Mouse (Mus musculus) thymus, postnatal 14 days (tissue): Measurements from ENCODE around the gene Slc9a9.
"Not testable (repeated sequence)": the region's sequence is repeated elsewhere in the genome, so short reads cannot be mapped to it uniquely, and the experiment has no call there.

ENCODE experiments used
- DNase-seq: peaks from one replicate; pipeline ENCODE4 v3.0.0; 2021

Gene Slc9a9

GRCm38 (mm10) chr9:94669791-94670577 is at the start of gene Slc9a9:
Gene Slc9a9 (plus strand): TSS chr9:94669909.
- peak; percentile 72 for DNase-seq

GRCm38 (mm10) chr9:94620342-94620741 is 49.4 kb upstream of the Slc9a9 start:
- DNase-seq: no peak

- DNase-seq: peak; percentile 49
Observed at GRCm38 (mm10) chr9:94620846-94621245, 48.9 kb upstream of the Slc9a9 start.

- peak; percentile 37 for DNase-seq
Observed at GRCm38 (mm10) chr9:94621902-94622301, 47.8 kb upstream of the Slc9a9 start.

GRCm38 (mm10) chr9:94626737-94627136 is 43.0 kb upstream of the Slc9a9 start:
- DNase-seq: no peak

- DNase-seq: no peak
Observed at GRCm38 (mm10) chr9:94628948-94629347, 40.8 kb upstream of the Slc9a9 start.

- not testable (repeated sequence) for DNase-seq
Observed at GRCm38 (mm10) chr9:94634275-94634674, 35.4 kb upstream of the Slc9a9 start.

- DNase-seq: no peak
Observed at GRCm38 (mm10) chr9:94645631-94646030, 24.1 kb upstream of the Slc9a9 start.

- no peak for DNase-seq
Observed at GRCm38 (mm10) chr9:94647425-94647824, 22.3 kb upstream of the Slc9a9 start.

- no peak for DNase-seq
Observed at GRCm38 (mm10) chr9:94649991-94650390, 19.7 kb upstream of the Slc9a9 start.

- no peak for DNase-seq
Observed at GRCm38 (mm10) chr9:94653198-94653597, 16.5 kb upstream of the Slc9a9 start.

- DNase-seq: no peak
Observed at GRCm38 (mm10) chr9:94653827-94654226, 15.9 kb upstream of the Slc9a9 start.

- no peak for DNase-seq
Observed at GRCm38 (mm10) chr9:94656265-94656664, 13.4 kb upstream of the Slc9a9 start.

- peak; percentile 43 for DNase-seq
Observed at GRCm38 (mm10) chr9:94659401-94660152, 10.1 kb upstream of the Slc9a9 start.

GRCm38 (mm10) chr9:94661768-94662167 is 7.9 kb upstream of the Slc9a9 start:
- no peak for DNase-seq

- DNase-seq: no peak
Observed at GRCm38 (mm10) chr9:94665248-94665647, 4.5 kb upstream of the Slc9a9 start.

- DNase-seq: peak; percentile 80
Observed at GRCm38 (mm10) chr9:94668589-94668988, 1.1 kb upstream of the Slc9a9 start.

- no peak for DNase-seq
Observed at GRCm38 (mm10) chr9:94670704-94671103, 995 bp downstream of the Slc9a9 start.

GRCm38 (mm10) chr9:94674704-94675103 is 5.0 kb downstream of the Slc9a9 start:
- no peak for DNase-seq

- no peak for DNase-seq
Observed at GRCm38 (mm10) chr9:94678021-94678655, 8.4 kb downstream of the Slc9a9 start.

GRCm38 (mm10) chr9:94680468-94681094 is 10.9 kb downstream of the Slc9a9 start:
- DNase-seq: no peak

- DNase-seq: no peak
Observed at GRCm38 (mm10) chr9:94681095-94681487, 11.4 kb downstream of the Slc9a9 start.

GRCm38 (mm10) chr9:94682260-94682659 is 12.6 kb downstream of the Slc9a9 start:
- no peak for DNase-seq
